Mouse (Mus musculus): Measurements from ENCODE around the gene Prdx3.

Gene Prdx3

GRCm38 (mm10) chr19:60874064-60874694, at the start of gene Prdx3:
Gene Prdx3 (minus strand): TSS chr19:60874556.
- DNase-seq (ENCODE audit: low read depth, low spot score), result peak; percentile 97

- no peak for DNase-seq (ENCODE audit: low read depth, low spot score)
Measured at GRCm38 (mm10) chr19:60916869-60917570, 42.7 kb upstream of the Prdx3 start.

DNA sequence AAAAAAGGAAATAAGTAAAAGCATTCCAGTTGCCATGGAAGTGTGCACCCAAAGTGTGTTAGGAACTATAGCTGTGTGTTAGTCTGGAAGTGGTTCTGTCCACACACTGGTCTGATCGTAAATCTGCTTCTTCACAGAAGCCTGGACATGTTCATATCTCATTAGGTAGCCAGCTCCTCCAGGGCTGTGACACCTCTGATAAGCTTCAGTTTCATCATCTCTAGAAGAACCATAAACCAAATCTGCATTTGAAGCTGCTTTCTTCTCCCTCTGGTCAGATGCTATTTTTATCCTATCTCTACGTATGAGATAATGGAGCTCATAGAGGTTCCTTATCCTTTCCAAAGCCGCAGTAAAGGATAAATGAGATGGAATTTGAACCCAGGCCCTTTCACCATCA, 41.5 kb upstream of the Prdx3 start:
- no peak for DNase-seq (ENCODE audit: low read depth, low spot score)

DNA sequence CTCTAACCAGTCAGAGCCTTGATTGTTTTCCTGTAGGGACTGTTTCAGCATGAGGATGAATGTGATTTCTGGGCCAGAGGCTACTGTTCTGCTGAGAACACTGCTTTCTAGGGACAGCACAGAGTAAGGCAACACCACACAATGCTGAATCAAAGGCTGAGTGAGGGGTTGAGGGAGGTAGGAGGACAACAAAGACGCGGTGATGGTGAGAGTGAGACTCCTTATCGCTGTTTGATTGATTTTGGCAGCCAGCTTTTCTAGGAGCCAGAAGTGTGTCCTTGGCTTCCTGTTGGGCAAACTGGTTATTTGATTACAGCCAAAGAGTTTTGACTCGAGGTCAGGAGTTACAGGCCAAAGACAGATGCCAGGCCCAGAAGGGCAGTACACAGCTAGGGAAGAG, 40.9 kb upstream of the Prdx3 start:
- no peak for DNase-seq (ENCODE audit: low read depth, low spot score)

- no peak for DNase-seq (ENCODE audit: low read depth, low spot score)
Measured at GRCm38 (mm10) chr19:60911653-60912052, 37.3 kb upstream of the Prdx3 start.

DNA sequence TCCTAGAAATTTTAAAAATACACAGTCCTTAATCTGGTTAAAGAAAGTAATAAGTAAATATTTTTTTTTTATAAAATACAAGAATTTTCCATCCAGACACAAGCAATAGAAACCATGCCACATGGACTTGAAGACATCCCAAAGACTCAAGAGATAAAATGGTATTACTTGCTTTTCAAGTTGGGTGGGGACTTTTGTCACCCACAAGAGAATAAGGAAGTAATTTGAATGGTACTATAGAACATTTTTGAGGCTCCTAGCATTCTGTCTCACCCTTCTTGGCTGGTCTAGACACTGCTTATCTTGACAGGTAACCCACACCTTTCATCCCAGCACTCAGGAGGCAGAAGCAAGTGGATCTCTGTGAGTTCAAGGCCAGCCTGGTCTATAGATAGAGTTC, 35.9 kb upstream of the Prdx3 start:
- DNase-seq (ENCODE audit: low read depth, low spot score), result no peak

DNA sequence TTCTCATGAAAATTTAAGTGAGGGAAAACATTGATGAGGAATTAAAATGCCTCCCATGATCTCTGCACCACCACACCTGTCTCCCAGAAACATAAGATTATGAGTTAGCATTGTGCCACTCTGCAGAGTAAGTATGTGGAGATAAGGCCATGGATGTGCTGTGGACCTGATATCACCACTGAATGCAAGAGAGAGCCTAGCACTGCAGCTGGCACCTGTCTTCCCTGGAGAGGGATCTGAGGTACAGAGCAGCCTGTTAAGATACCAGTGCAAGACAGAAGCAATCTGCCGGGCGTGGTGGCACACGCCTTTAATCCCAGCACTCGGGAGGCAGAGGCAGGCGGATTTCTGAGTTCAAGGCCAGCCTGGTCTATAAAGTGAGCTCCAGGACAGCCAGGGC, 31.1 kb upstream of the Prdx3 start:
- no peak for DNase-seq (ENCODE audit: low read depth, low spot score)

GRCm38 (mm10) chr19:60903971-60904370, 29.6 kb upstream of the Prdx3 start:
- no peak for DNase-seq (ENCODE audit: low read depth, low spot score)

DNA sequence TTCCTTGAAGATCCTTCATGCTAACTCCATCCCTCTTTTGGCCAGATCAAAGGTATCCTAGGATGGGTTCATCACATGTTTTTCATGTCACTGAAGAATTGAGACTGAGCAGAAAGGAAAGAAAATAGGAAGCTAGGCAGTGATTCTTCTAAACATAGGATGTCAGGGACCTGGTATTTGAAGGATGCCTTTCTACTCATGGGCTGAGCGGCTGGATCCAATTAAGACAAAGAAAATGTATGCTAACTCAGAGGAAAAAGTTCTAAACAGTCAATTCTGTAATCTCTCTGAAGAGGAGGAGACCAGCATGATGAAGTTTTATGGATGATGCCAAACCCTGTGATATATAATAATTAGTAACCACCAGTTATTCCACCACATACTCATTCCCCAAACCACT, 28.8 kb upstream of the Prdx3 start:
- DNase-seq (ENCODE audit: low read depth, low spot score), result no peak

GRCm38 (mm10) chr19:60895251-60895880, 21.0 kb upstream of the Prdx3 start:
- DNase-seq (ENCODE audit: low read depth, low spot score), result no peak

- DNase-seq (ENCODE audit: low read depth, low spot score), result peak; percentile 80
Measured at GRCm38 (mm10) chr19:60891934-60892547, 17.7 kb upstream of the Prdx3 start.

DNA sequence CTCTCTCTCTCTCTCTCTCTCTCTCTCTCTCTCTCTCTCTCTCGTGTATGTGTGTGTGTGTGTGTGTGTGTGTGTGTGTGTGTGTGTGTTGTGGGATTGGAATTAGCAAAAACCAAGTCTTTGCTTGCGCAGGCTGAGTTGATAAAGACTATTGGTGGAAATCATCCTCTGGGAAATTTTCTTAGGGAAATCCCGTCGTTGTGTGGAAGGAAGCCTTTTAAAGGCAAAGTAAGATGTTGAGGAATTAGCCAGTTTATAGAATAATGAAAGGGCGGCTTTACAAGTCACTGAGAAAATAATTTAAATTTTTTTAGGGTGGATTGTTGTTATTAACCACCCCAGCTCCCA, 16.7 kb upstream of the Prdx3 start:
- no peak for DNase-seq (ENCODE audit: low read depth, low spot score)

DNA sequence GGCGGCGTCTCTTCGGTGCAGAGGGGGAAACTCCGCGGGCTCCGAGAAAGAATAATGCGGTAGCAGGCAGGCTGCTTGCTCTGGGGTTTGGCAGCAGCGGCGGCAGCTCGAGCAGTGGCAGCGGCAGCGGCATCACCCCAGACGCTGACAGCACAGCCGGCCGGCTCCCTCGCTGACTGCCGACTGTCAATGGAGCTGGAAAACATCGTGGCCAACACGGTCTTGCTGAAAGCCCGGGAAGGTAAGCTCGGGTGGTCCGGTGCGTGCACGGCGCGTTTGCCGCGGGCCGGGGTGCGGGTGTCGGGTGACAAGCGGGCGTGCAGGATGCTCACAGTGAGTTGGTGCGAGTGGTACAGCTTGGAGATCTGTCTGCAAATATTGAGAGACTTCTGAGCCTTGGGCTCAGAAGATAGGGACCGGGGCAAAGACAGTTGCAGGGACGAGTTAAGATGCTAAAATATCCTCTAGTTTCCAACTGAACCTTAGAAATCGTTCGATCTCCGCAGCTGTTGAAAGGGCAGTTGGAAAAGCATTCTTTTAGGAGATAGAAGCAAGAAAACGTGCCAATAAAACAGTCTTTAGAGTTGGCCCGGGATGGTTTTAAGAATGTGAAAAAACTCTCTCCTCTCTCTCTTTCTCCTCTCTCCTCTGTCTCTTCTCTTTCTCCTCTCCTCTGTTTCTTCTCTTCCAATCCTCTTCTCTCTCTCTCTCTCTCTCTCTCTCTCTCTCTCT, 16.2 kb upstream of the Prdx3 start:
- no peak for DNase-seq (ENCODE audit: low read depth, low spot score)

DNA sequence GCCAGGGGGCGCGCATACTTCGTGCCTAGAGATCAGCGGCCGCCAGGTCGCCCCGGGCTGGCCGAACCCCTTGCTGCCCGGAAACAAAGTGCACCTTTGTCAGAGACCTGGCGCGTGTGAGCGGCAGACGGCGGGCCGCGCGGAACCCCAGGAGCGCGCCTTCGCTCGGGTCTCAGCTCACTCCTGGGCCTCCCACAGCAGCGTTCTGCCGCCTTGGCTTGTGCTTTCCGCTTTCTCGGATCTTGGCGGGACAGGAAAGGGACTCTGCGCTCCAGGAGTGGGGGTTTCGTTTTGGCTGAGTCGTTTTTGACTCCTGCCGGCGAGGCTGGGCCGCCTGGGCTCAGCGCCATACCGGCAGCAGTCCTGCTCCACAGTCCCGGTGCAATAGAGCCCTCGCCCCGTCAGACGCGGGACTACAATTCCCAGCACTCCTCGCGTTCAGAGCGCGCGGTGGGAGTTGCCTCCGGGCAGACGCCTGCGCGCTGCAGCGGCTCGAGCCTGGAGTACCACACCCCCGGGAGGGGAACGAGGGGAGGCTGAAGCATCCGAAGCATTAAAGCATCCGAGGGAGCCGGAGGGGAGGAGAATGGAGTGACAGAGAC, 15.5 kb upstream of the Prdx3 start, which contains the start of gene Grk5:
Grk5 (plus strand) TSS at position 36 of the 602 bp plus-strand sequence.
- DNase-seq (ENCODE audit: low read depth, low spot score), result peak; percentile 97

GRCm38 (mm10) chr19:60889101-60889713, 14.9 kb upstream of the Prdx3 start:
- DNase-seq (ENCODE audit: low read depth, low spot score), result peak; percentile 92

- no peak for DNase-seq (ENCODE audit: low read depth, low spot score)
Measured at GRCm38 (mm10) chr19:60887637-60888036, 13.3 kb upstream of the Prdx3 start.

DNA sequence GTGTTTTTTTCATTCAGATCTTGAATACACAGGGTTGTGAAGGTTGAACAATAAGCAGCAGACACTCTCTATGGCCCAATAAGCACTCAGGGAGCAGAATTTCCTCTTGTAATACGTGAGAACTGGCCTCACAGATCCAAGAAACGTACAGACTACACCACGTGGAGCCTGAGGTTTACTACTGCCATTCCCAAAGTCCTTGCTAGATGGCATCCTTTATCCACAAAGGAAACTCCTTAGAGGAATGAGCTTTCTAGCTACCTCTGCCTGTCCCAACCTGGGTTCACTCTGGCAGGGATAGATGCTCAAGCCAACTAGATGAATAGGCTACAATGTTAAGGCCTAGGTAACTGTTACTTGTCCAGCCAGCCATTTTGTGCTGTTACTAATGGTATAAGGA, 8.8 kb upstream of the Prdx3 start:
- DNase-seq (ENCODE audit: low read depth, low spot score), result peak; percentile 61

- DNase-seq (ENCODE audit: low read depth, low spot score), result peak; percentile 6
Measured at GRCm38 (mm10) chr19:60873501-60873900, 855 bp downstream of the Prdx3 start.

DNA sequence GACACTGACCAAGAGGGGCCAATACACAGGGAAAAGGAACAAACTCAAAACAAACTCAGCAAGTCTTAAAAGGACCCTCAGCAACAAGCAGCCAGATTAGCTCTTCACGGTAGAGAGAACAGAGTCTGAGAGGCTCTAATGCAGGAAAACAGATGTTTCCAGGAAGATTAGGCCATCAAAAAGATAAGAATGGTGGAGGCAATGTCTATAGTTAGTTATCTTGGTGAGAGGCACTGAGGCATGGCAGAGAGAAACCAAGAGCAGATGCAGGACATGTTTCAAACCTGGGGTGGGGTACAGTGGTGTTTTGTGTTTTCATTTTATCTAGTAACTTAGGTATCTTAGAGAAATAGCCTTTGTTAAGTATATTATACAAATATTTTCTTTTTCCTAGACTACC, 2.1 kb downstream of the Prdx3 start:
- DNase-seq (ENCODE audit: low read depth, low spot score), result no peak

GRCm38 (mm10) chr19:60871366-60871765, 3.0 kb downstream of the Prdx3 start:
- no peak for DNase-seq (ENCODE audit: low read depth, low spot score)

- DNase-seq (ENCODE audit: low read depth, low spot score), result no peak
Measured at GRCm38 (mm10) chr19:60870489-60870888, 3.9 kb downstream of the Prdx3 start.
